Mouse (Mus musculus): ENCODE measurements around the gene Dync1li1.
"Not testable (repeated sequence)": the region's sequence is repeated elsewhere in the genome, so short reads cannot be mapped to it uniquely, and the experiment has no call there.

The Dync1li1 gene

DNA sequence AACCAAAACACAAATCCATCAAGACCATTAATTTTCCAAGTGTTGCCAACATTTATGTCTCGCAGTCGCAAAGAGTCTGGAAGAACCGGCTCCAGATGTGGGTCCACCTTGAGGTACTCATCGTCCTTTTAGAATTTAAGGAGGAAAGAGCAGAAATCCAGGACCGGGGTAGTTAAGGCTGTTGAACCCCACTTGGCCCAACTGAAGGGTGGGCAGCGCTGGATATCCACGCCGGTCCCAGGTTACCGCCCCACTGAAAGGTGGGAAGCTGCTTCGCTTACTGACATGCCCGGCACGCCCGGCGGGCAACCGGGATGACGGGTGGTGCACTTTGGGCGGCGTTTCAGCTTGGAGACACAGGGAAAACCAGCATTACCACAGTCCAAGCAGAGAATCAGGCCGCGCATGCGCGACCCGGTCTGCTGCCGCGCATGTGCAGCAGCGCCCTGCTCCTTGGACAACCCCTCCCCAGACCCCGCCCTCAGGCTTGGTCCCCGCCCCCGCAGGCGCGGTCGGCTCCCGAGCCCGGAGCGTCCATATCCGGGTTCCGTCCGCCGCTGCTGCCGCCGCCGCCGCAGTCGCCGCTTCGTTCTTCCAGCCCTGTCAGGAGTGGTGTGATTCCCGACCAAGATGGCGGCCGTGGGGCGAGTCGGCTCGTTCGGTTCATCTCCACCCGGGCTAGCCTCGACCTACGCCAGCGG, at the start of gene Dync1li1:
Dync1li1 (plus strand) TSS at position 539 of the 701 bp plus-strand sequence.
- peak; percentile 95 to 97 for DNase-seq (ENCODE audit: low spot score in 2 of 2)

GRCm38 (mm10) chr9:114639186-114639748, 49.3 kb upstream of the Dync1li1 start:
- DNase-seq (ENCODE audit: low spot score in 2 of 2), result peak in 1 of 2 experiments; percentile 9

DNA sequence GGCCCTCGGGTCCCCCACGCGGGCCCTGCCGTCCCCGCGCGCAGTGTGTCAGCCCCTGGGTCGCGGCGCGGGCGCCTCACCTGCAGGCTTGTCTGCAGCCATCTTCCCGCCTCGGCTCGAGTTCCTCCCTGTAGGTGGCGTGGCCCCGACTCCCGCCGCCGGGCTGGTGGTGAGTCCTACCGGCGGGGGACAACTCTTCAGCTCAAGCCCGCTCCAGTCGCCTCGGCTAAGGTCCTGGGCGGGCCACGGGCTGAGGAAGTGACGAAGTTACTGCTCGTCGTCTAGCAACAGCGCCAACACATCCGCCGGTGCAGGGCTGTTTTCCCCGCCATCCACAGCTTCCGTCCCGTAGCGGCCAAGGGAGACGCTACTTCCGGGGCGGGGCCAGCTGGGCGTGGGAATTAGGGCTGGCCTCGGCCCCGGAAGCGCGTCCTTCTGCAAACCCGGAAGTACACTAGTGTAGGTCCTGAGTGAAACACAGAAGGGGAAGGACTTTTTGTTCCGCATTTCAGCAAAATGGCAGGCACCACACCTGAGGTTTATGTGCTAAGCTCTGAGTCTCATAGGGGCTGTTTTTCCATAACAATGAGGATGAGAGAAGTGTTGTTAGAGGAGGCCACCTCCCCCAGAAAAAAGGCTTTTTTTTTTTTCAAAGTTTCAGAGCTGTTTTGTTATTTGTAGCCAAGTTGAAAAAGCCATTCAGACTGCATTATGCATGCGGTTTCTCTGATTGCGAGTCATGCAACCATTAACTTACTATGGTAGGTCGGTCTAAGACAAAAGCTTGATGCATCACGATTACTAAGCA, 48.5 kb upstream of the Dync1li1 start, which contains the start of gene Cnot10:
Cnot10 (minus strand) TSS at position 346 of the 808 bp plus-strand sequence.
- peak; percentile 92 to 96 for DNase-seq (ENCODE audit: low spot score in 2 of 2)

DNA sequence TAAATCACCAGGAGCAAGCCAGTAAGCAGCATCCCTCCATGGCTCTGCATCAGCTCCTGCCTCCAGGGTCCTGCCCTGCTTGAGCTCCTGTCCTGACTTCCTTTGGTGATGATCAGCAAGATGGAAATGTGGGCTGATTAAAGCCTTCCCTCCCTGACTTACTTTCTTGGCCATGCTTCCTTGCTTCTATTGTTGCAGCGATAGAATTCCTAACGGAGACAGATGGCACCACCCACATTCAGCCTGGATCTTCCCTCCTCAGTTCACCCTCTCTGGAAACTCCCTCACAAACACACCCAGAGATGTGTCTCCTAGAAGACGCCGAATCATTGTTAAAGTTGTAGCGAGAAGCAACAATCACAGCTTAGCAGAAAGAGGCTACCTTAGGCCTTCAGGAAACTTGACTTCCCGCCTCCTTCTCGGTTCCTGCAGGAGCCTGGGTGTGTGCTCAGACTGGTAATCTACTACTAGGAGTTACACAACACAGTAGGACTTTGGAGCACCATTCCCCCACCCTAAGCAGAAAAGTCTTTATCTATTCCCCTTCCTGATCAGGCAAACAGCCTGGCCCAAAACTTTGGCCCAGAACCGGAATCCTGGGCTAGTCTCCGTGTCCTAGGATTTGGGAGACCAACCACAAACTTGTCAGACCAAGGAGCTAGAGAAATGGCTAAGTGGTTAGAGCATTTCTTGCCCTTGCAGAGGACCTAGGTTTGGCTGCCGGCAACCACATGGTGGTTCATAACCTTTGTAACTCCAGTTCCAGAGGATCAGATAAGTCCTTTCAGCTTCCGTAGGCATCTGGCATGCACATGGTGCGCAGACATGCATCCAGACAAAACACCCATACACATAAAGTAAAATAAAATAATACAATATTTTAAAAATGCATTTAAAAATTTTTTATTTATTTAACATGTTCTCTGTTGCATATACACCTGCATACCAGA, 41.8 kb upstream of the Dync1li1 start:
- no peak for DNase-seq (ENCODE audit: low spot score in 2 of 2)

DNA sequence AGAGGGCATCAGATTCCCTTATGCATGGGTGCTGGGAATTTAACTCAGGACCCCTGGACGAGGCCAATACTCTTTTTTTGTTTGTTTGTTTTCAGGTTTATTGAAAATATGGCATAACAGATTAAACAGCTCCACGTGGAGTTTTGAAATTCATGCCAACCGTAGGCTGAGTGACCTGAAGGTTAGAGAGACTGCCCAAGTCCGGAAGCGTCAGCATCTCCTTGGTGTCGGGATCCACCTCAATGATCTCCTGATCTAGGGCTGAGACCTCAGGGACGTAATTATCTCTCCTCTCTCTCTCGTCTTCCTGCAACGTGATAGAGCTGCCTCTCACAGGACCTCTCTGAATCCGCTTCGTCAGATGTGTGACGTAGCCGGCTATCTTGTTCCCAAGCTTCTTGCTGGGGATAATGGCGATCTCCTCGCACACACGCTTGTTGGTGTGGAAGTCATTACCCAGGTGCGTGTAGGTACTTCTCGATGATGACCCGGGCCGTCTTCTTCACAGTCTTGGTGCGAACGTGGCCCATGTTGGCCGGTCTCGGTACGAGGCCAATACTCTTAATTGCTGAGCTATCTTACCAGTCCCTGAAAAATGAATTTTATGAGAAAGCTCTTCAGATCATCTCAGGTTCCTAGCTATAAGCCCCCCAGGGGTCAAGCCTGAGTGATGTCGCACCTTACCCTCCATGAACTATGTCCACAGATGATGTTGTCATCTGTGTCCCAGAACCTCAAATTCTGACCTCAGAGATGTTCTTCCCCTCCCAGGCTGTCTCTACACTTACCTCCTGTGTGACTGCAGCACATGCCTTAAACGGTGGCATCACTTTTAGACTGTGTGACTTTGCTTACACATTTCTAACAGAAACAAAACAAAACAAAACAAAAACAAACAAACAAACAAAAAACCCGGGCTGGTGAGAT, 40.8 kb upstream of the Dync1li1 start:
- DNase-seq (ENCODE audit: low spot score in 2 of 2), result no peak

- DNase-seq (ENCODE audit: low spot score in 2 of 2), result not testable (repeated sequence)
These were observed 40.1 kb upstream of the Dync1li1 start for GRCm38 (mm10) chr9:114648472-114648871.

DNA sequence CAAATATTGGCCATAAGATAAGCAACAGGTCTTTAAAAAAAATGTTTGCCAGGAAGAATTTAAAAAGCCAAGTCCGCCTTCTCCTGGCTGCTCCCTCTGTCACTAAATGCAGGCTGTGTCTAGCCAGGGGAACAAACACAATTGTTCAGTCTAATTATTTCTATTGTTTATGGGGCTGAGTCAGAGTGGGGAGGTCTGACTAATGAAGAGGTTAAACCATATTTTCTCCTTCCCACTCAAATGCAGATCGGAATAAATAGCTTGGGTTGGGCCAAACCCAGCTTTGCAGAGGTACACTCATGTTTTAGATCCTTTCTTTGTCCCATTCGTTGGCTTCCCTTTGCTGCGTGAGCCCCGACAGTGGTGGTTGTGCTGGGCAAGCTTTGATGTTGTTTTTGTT, 39.2 kb upstream of the Dync1li1 start:
- no peak for DNase-seq (ENCODE audit: low spot score in 2 of 2)

DNA sequence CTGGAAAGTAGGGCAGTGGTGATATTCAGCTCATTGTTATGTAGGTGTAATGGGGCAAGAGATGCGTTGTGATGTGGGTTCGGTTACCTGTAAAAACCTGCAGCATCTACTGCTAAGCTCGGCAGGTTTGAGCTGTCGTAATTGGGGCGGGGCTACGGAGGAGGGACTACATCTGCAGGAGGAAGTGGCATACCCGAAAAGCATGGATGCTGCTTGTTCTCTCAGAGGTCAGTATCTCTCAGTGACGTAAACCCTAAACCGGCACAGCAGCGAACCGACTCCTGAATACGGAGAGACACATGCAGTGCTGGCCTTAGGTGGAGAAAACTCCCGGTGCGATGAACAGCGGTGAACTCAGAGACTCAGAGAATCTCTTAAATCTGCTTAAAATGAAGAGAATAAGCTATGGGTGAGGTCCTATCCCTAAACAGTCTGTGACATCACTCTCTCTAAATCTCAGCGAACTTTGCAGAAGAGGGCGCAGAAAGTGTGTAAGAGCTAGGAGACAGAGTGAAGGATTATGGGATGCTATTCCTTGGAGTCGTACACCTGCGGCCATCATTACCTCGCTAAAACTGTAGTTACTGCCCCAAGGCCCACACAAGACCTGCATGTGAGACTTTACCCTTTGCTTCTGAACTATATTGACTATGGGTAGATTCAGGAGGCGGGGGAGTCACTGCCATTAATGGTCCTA, 37.5 kb upstream of the Dync1li1 start:
- no peak for DNase-seq (ENCODE audit: low spot score in 2 of 2)

- DNase-seq (ENCODE audit: low spot score in 2 of 2), result no peak
These were observed 33.2 kb upstream of the Dync1li1 start for GRCm38 (mm10) chr9:114655356-114655755.

DNA sequence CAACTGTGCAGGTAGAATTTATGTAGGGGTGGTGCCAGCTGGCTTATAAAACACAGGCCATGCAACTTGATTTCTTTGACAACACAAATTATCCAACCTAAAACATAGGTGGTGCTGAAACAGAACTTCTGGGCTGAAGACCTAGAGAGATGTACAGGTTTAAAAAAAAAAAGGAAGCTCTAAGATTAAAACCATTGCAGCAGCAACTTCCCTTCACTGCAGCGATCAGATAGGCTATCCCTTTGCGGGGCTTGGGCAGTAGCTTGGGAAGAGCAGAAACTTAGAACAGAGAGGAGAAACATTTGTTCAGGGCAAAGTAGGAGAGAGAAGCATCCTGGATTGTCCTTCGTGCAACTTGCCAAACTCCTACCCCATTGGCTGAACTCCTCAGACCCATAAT, 31.9 kb upstream of the Dync1li1 start:
- no peak for DNase-seq (ENCODE audit: low spot score in 2 of 2)

- no peak for DNase-seq (ENCODE audit: low spot score in 2 of 2)
These were observed 28.1 kb upstream of the Dync1li1 start for GRCm38 (mm10) chr9:114660506-114660905.

- no peak for DNase-seq (ENCODE audit: low spot score in 2 of 2)
These were observed 27.6 kb upstream of the Dync1li1 start for GRCm38 (mm10) chr9:114660983-114661382.

- no peak for DNase-seq (ENCODE audit: low spot score in 2 of 2)
These were observed 26.6 kb upstream of the Dync1li1 start for GRCm38 (mm10) chr9:114661991-114662390.

DNA sequence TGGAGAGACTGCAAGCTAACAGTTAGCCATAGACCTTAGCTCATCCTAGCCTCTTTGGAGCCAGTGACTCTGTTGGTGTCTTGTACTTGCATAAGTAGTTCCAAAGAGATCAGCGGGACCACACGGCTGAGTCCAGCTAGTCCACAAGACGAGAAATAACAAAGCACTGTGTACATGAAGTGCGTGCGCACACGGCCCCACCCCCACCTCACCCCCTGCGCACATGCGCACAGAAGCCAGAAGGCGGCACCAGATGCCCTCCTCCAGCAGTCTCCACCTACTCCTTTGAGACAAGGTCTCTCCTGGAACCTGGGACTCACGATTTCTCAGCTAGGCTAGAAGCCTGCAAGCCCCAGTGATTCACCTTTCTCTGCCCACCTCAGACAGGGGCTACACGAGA, 24.8 kb upstream of the Dync1li1 start:
- no peak for DNase-seq (ENCODE audit: low spot score in 2 of 2)

GRCm38 (mm10) chr9:114666858-114667257, 21.7 kb upstream of the Dync1li1 start:
- no peak for DNase-seq (ENCODE audit: low spot score in 2 of 2)

DNA sequence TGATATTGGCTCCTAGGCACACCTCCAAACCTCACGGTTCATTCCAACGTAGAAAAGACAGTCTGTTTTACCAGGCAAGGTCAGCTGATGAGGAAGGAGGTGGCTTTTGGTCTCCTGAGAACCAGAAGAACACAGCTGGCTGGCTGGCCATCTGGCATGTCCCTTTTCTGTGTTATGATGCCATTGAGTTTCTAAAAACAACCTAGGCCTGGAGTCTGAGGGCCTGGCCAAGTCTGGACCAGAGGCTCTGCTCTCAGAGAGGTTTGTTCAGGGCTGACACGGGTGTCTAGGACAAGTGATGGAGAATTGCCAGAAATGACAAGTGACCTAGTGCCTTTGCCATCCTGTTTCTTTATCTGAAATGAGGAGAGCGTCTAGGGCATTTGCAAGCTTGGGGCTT, 20.5 kb upstream of the Dync1li1 start:
- no peak for DNase-seq (ENCODE audit: low spot score in 2 of 2)

DNA sequence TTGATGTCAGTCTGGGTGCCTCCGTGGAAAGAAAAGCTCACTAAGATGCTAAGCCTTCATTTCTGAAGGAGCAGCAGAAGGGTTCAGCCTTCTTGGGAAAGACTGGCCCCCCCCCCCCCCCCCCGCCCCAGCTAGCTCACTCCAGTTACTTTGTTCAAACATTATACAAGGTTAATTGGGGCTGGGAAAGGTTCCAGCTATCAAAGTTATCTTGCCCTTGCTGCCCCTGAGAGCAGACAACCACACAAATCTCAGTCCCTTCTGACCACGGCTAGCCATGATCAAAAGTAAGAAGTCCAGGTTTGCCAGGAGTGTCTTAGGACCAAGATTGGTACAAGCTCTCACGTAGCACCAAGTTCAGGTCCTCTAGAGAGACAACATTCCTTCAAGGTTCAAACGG, 19.6 kb upstream of the Dync1li1 start:
- no peak for DNase-seq (ENCODE audit: low spot score in 2 of 2)

GRCm38 (mm10) chr9:114671946-114672345, 16.6 kb upstream of the Dync1li1 start:
- DNase-seq (ENCODE audit: low spot score in 2 of 2), result no peak

DNA sequence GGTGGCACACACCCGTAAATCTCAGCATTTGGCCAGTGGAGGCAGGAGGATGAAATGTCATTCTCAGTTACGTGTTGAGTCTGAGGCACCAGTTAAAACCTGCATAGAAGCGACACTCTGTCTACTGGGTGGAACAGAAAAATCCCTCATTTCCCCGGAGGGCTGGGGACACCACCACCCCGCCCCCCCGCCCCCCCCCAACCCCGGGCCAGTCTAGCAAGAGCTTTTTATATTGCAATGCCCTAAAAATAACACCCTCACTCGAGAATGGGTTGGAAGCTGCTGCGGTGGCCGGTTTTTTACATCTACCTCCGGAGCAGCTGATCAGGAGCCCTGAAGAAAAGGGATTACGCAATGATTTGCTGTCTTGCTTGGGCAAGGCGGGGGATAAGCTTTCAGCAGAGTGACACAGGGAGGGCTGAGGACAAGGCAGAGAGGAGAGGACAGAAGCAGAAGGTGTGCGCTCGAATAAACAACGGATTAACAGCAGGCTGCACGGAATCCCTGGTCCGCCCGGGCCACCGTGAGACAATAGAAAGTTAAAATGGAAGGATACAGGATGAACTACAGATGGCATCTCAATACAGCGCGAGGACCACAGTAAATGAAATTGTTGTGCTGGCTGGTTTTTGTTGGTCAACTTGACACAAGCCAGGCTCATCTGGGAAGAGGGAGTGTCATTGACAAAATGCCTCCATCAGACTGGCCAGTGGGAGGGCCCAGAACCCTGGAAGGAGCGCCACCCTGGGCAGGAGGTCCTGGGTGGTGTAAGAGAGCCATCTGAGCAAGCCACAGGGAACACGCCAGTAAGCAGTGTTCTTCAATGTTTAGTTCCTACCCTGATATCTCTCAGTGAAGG, 15.7 kb upstream of the Dync1li1 start:
- DNase-seq (ENCODE audit: low spot score in 2 of 2), result no peak
